Mouse (Mus musculus): Measurements from ENCODE around the gene Gm49711.
"Not testable (repeated sequence)": the region's sequence is repeated elsewhere in the genome, so short reads cannot be mapped to it uniquely, and the experiment has no call there.

Gm49711 gene

GRCm38 (mm10) chr16:92162289-92162688 is 104.2 kb downstream of the Gm49711 start:
- DNase-seq (ENCODE audit: extremely low spot score, low read depth, low spot score): no peak

DNA sequence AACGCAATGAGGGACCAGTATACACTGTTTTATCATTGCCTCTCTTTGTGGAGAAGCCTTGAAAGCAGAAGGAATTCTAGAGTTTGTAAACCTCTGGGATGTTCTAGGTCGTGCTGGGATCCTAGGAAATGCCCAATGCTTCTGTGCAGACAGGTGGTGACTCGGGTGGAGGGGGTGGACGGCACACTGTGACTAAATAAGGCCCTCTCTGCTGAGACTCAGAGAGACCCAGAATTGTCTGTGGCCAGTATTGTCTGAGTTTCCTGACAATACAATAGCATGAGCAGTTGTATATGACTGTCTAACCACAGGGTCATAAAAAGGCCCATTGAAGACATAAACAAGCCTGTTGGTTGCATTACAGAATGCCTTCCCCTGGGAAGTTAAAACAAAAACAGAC is 105.4 kb downstream of the Gm49711 start:
- no peak for DNase-seq (ENCODE audit: extremely low spot score, low read depth, low spot score)

DNA sequence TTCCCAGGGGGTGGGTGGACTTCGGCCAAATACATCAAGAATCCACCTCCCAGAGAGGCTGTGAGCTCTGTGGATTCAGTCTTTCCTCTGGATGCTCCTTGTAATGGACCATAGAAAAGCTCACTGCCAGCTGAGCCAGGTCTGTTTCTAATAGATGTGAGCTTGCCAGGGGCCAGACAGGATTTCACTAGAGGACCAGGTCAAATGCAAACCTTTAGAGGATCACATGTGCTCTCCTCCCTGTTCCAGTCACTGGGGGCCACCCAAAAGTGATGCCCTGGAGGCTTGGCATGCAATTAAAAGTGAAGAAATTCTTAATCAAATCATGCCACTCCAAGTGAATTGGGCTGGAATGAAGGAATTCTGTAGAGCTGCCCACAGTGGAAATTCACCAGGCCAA is 117.9 kb downstream of the Gm49711 start:
- no peak for DNase-seq (ENCODE audit: extremely low spot score, low read depth, low spot score)

GRCm38 (mm10) chr16:92177718-92178117 is 119.6 kb downstream of the Gm49711 start:
- no peak for DNase-seq (ENCODE audit: extremely low spot score, low read depth, low spot score)

DNA sequence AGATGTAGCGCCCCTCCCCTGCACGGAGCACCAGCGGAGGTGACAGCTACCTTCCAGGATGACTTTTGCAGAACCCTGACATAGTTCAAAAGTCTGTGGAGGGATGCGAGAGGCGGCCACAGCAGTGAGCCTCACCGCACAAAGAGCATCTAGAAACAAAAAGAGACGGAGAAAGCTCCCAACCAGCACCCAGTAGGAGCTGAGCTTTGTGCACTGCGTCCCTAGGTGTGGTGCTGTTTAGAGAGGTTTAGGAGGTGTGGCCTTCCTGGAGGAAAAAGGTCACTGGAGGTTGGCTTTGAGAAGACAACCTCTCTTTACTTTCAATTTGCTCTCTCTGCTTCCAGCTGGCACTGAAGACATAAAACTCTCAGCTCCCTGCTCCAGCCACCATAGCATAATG is 121.2 kb downstream of the Gm49711 start:
- DNase-seq (ENCODE audit: extremely low spot score, low read depth, low spot score): no peak

DNA sequence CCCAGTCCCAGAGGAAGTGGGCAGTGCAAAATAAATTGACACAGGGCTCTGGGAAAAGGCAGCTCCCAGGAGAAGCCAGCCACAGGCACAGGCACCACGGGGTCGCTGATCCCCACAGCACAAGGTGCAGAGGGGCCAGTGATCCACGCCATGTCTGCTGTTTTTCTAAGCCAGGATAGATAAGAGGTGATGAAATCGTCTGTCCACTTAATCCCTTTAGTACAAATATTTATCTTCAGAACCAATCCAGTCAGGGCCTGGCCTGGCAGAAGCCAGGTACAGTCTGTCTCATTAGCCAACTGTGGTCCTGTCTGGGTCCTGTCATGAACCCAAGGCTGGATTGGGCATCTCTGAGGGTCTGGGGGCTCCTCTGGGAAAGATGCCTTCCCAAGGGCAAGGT is 125.4 kb downstream of the Gm49711 start:
- no peak for DNase-seq (ENCODE audit: extremely low spot score, low read depth, low spot score)

DNA sequence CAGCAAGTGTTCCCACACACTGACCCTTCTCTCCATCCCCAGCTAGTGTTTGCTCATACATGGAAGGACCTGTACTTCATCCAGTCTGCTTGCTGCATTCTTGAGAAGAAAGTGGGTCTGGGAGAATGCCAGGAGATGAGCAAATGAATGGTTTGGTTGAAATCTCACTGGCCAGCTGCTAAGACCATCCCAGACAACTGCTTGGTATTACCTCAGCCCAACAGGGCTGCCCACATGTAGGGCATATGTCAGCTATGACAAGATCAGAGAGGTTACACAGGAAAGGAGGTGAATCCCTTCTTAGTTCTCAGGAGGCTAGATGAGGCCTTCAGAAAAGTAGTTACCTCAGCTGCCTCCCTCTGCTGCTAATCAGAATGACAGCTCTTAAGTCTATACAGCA is 132.5 kb downstream of the Gm49711 start:
- no peak for DNase-seq (ENCODE audit: extremely low spot score, low read depth, low spot score)

- no peak for DNase-seq (ENCODE audit: extremely low spot score, low read depth, low spot score)
These were observed 137.0 kb downstream of the Gm49711 start for GRCm38 (mm10) chr16:92195094-92195493.

DNA sequence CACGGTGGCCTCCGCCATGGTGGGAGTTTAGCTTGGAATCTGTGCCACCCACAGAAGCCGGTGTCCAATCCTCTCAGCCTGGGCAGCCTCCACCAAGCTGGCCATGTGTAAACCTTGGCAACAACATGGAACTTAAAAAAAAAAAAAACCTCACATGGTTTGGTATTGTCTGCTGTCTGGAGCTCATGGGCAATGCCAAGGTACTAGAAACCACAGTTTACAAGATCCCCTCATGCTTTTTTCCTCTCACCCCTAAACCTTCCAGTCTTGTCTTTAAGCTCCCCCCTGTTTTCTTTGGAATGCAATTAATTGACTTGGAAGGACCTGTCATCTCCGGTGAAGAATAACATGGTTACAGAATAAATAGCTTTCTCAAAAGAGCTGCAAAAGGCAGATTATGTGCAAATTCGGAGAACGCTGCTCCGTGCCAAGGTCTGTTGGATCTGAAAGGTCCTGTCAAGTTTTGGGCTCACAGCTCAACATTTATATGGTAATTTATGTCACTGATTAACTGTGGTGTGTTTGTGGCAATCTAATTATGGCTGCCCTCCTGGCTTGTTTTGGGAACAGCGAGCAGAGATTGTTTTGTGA is 138.7 kb downstream of the Gm49711 start:
- DNase-seq (ENCODE audit: extremely low spot score, low read depth, low spot score): no peak

- DNase-seq (ENCODE audit: extremely low spot score, low read depth, low spot score): no peak
These were observed 142.5 kb downstream of the Gm49711 start for GRCm38 (mm10) chr16:92200615-92201014.

GRCm38 (mm10) chr16:92203599-92203998 is 145.5 kb downstream of the Gm49711 start:
- no peak for DNase-seq (ENCODE audit: extremely low spot score, low read depth, low spot score)

DNA sequence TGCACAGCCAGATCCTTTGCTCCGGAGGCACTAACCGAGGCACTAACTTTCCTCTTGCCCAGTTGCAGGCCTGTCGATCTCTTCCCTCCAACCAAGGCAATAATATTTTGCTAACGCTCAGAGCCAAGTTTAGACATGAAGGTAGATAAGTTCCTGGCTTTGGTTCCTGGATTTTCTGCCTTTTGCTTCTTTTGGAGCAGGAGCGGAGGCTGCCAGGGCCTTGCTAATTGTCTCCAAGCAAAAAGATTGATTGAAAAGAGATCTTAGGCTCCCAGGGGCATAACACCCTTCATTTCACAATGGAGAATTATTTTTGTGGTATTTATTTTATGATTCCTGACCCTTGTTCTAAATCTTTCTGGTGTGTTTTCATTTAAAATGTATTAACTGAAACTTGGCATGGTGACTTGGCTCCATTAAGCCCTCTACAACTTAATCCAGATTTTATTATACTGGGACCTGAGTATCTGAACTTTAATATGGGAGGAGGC is 151.2 kb downstream of the Gm49711 start:
- no peak for DNase-seq (ENCODE audit: extremely low spot score, low read depth, low spot score)

GRCm38 (mm10) chr16:92210316-92210715 is 152.2 kb downstream of the Gm49711 start:
- not testable (repeated sequence) for DNase-seq (ENCODE audit: extremely low spot score, low read depth, low spot score)

- not testable (repeated sequence) for DNase-seq (ENCODE audit: extremely low spot score, low read depth, low spot score)
These were observed 155.8 kb downstream of the Gm49711 start for GRCm38 (mm10) chr16:92213911-92214310.

GRCm38 (mm10) chr16:92215599-92216390 is 157.7 kb downstream of the Gm49711 start:
- DNase-seq (ENCODE audit: extremely low spot score, low read depth, low spot score): no peak

DNA sequence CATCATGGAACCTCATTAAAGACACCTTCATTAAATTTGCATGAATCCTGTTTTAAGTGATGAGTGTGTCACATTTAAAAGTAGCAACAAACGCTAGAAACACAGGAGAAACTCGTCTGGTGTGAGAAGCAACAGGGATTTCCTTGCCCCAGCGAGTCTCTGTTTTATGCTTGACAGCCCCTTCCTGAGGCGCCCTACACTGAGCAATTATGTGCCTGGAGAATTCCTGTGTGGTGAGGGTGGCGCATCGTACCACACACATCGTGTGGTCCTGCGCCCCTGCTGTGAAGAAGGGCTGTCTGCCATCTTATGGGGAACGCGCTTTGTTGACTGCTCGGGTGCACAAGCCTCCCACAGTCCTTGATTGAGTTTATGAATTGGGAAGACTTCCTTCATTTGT is 162.6 kb downstream of the Gm49711 start:
- DNase-seq (ENCODE audit: extremely low spot score, low read depth, low spot score): no peak

GRCm38 (mm10) chr16:92228332-92228919 is 170.3 kb downstream of the Gm49711 start:
- DNase-seq (ENCODE audit: extremely low spot score, low read depth, low spot score): no peak

DNA sequence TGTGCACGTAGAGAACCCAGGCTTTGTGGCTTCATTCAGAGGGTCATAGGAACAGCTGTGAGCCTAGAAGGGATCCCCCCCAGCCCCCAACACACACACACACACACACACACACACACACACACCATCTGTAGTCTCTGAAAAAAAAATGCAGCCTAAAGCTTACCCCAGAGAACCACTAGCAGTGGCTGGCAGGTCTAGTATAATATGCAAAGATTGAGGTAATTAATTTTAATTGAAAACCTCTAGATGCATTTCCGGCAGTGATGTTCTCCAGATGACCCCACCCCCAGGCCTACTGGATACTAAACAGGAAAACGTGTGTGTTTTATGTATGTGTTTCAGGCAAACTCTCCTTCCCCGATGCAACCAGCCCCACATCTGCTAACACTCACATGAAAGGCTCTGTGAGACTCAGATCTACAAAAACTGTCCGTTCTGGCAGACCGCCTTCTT is 172.4 kb downstream of the Gm49711 start:
- DNase-seq (ENCODE audit: extremely low spot score, low read depth, low spot score): peak; percentile 26

GRCm38 (mm10) chr16:92234530-92234929 is 176.4 kb downstream of the Gm49711 start:
- no peak for DNase-seq (ENCODE audit: extremely low spot score, low read depth, low spot score)

DNA sequence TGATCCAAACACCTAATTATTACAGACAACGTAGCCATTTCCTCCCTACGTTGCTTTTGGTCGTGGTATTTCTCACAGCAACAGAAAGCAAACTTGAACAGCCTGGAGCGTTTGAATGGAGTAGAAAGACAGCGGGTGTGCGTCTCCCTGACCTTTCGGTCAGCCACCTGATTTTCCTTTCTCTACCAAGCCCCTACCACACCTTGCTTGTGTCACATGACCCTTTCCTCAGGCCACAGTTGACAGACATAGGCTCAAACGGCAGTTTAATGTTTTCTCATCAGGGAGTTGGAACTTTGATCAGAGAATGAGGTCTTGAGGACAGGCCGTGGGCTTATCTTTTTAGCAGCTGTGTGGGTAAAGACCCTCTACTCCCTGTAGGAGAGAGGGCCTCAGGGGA is 177.1 kb downstream of the Gm49711 start:
- DNase-seq (ENCODE audit: extremely low spot score, low read depth, low spot score): no peak

Measured in hindlimb bud, embryonic 11.5 days (tissue).